Comparison of ENCODE assay signal across 21 mouse cellular contexts in genomic region chr1:119499456-119499855, GRCm38 (mm10).
"Had no signal": no experiment of that assay in that cellular context is flagged by ENCODE, and none has a peak within 500 bp of the region (broad histone marks: within the 10 kb centered on the region; RNA-seq: fewer than 3 reads in every experiment).

No protein-coding gene starts in this region.

- H3K36me3 ChIP-seq: midbrain, embryonic 12.5 days; midbrain, embryonic 15.5 days; neural tube, embryonic 12.5 days; neural tube, embryonic 15.5 days had no signal

- DNase-seq: kidney, adult 11 months; kidney, adult 8-10 months; kidney, postnatal 10 days; kidney, postnatal 36 days; liver, embryonic 13.5 days; lung, adult 2 months; lung, postnatal 14 days; lung, postnatal 4 days; right cerebral cortex, adult 18-20 months; right cerebral cortex, postnatal 25 days; spleen, adult 18-20 months; thymus, postnatal 36 days had no signal

- H3K4me3 ChIP-seq: kidney, embryonic 15.5 days; limb, embryonic 10.5 days; limb, embryonic 13.5 days; liver, embryonic 13.5 days; midbrain, embryonic 12.5 days; midbrain, embryonic 15.5 days; neural tube, embryonic 12.5 days; neural tube, embryonic 15.5 days; stomach, embryonic 15.5 days had no signal

- H3K9me3 ChIP-seq: kidney, embryonic 15.5 days; limb, embryonic 10.5 days; liver, embryonic 13.5 days; midbrain, embryonic 15.5 days; neural tube, embryonic 15.5 days; stomach, embryonic 15.5 days had no signal

- H3K9ac ChIP-seq: kidney, embryonic 15.5 days; limb, embryonic 13.5 days; liver, embryonic 13.5 days; midbrain, embryonic 12.5 days; midbrain, embryonic 15.5 days; neural tube, embryonic 12.5 days; neural tube, embryonic 15.5 days; stomach, embryonic 15.5 days had no signal

- ATAC-seq: inflammation-experienced regulatory T-cells, adult 6 months; midbrain, embryonic 15.5 days had no signal

- H3K27ac ChIP-seq: limb, embryonic 10.5 days; liver, embryonic 13.5 days; midbrain, embryonic 12.5 days; midbrain, embryonic 15.5 days; neural tube, embryonic 12.5 days; neural tube, embryonic 15.5 days; stomach, embryonic 15.5 days had no signal

- H3K4me2 ChIP-seq: kidney, embryonic 15.5 days; limb, embryonic 13.5 days; liver, embryonic 13.5 days; midbrain, embryonic 12.5 days; midbrain, embryonic 15.5 days; neural tube, embryonic 12.5 days; neural tube, embryonic 15.5 days; stomach, embryonic 15.5 days had no signal

- H3K27me3 ChIP-seq: kidney, embryonic 15.5 days; limb, embryonic 13.5 days; liver, embryonic 13.5 days; midbrain, embryonic 12.5 days; midbrain, embryonic 15.5 days; neural tube, embryonic 12.5 days; neural tube, embryonic 15.5 days; stomach, embryonic 15.5 days had no signal
